Mouse (Mus musculus) myocyte (in vitro differentiated cells): Measurements from ENCODE around the gene E030025P04Rik. TPM values are rescaled to one million over a fixed set of nuclear protein-coding genes. Genes with fewer than 3 reads are reported as not detected.

Experiments used
- H3K27me3 ChIP-seq: one replicate; pipeline ENCODE4 v1.6.1; 2011; ENCODE audit not compliant: control insufficient read depth, insufficient read depth, insufficient read length
- H3K36me3 ChIP-seq: one replicate; pipeline ENCODE4 v1.6.1; 2011; ENCODE audit not compliant: control insufficient read depth, insufficient read depth
- H3K4me2 ChIP-seq: one replicate; pipeline ENCODE4 v1.6.1; 2011; ENCODE audit warnings: low read depth, control low read depth
- H3K4me3 ChIP-seq: one replicate; pipeline ENCODE4 v1.5.1; 2011; ENCODE audit warnings: mild to moderate bottlenecking, control low read depth, moderate library complexity
- H3K79me2 ChIP-seq: one replicate; pipeline ENCODE4 v1.6.1; 2011; ENCODE audit not compliant: control insufficient read depth, insufficient read depth
- H3ac ChIP-seq: one replicate; pipeline ENCODE4 v1.6.1; 2011; ENCODE audit not compliant: control insufficient read depth, insufficient read length
- CEBPB ChIP-seq: IDR thresholded peaks from 2 replicates; pipeline ENCODE4 v1.6.1; 2011; ENCODE audit warnings: mild to moderate bottlenecking, moderate library complexity; ENCODE audit not compliant: poor library complexity, insufficient read depth, severe bottlenecking
- E2F4 ChIP-seq: IDR thresholded peaks from one replicate; pipeline ENCODE4 v1.6.1; 2011; ENCODE audit warnings: mild to moderate bottlenecking, control low read depth, moderate library complexity; ENCODE audit not compliant: insufficient read depth
- MAX ChIP-seq: IDR thresholded peaks from one replicate; pipeline ENCODE4 v1.6.1; 2011; ENCODE audit warnings: low read depth, mild to moderate bottlenecking, control low read depth
- MYOD1 ChIP-seq, 3 experiments: IDR thresholded peaks; one replicate each; pipeline ENCODE4 v1.6.1; 2011; ENCODE audit warnings: control low read depth in 2 of 3, low read depth in 2 of 3, mild to moderate bottlenecking in 2 of 3, moderate library complexity in 1 of 3; ENCODE audit not compliant: insufficient read length in 2 of 3, control insufficient read depth in 1 of 3
- MYOG ChIP-seq, 3 experiments: IDR thresholded peaks; one replicate each; pipeline ENCODE4 v1.6.1; 2011; ENCODE audit warnings: control low read depth in 2 of 3, low read depth in 2 of 3, mild to moderate bottlenecking in 2 of 3; ENCODE audit not compliant: insufficient read length in 2 of 3, control insufficient read depth in 1 of 3, insufficient read depth in 1 of 3
- POLR2A ChIP-seq: IDR thresholded peaks from one replicate; pipeline ENCODE4 v1.6.1; 2011; ENCODE audit warnings: low read depth, mild to moderate bottlenecking, control low read depth, moderate library complexity; ENCODE audit not compliant: insufficient read length
- POLR2AphosphoS2 ChIP-seq: IDR thresholded peaks from one replicate; pipeline ENCODE4 v1.6.1; 2011; ENCODE audit warnings: low read depth, control low read depth; ENCODE audit not compliant: insufficient read length
- REST ChIP-seq: IDR thresholded peaks from one replicate; pipeline ENCODE4 v1.6.1; 2011; ENCODE audit warnings: mild to moderate bottlenecking, control low read depth, moderate library complexity; ENCODE audit not compliant: insufficient read depth, insufficient read length
- SRF ChIP-seq: IDR thresholded peaks from one replicate; pipeline ENCODE4 v1.6.1; 2011; ENCODE audit warnings: low read depth; ENCODE audit not compliant: control insufficient read depth, insufficient read length
- TCF12 ChIP-seq: IDR thresholded peaks from one replicate; pipeline ENCODE4 v1.6.1; 2011; ENCODE audit warnings: mild to moderate bottlenecking, control low read depth; ENCODE audit not compliant: poor library complexity, insufficient read depth, severe bottlenecking
- TCF3 ChIP-seq: IDR thresholded peaks from one replicate; pipeline ENCODE4 v1.6.1; 2011; ENCODE audit warnings: low read depth, control low read depth; ENCODE audit not compliant: insufficient read length
- USF1 ChIP-seq: IDR thresholded peaks from one replicate; pipeline ENCODE4 v1.6.1; 2011; ENCODE audit warnings: low read depth, mild to moderate bottlenecking, control low read depth, moderate library complexity
- polyA plus RNA-seq: library from polyadenylated mRNA; unstranded; fragments of >200 nt; fragmentation: generic; extraction: Trizol; gene quantifications from one replicate; pipeline ENCODE4 v1.2.1, GENCODE M21; 2012; ENCODE audit warnings: missing spikeins

The E030025P04Rik gene
- polyA plus RNA-seq, 1 experiment: not detected

GRCm38 (mm10) chr11:109109826-109110346 is 34.3 kb downstream of the E030025P04Rik start:
- Histone ChIP-seq H3K79me2 (no peaks in the 10 kb centered on the region), H3K4me2 (no peak overlapping the region), H3ac (no peak overlapping the region), H3K36me3 (no peaks in the 10 kb centered on the region), H3K4me3 (no peak overlapping the region), H3K27me3 (no peaks in the 10 kb centered on the region)
- TF ChIP-seq CEBPB (no peak), E2F4 (no peak), MYOD1 (IDR thresholded peaks at IDR 0.05; ENCODE audit: control insufficient read depth in 1 of 3, insufficient read length in 2 of 3, low read depth in 2 of 3) (no peak), MYOG (IDR thresholded peaks at IDR 0.05; ENCODE audit: control insufficient read depth in 1 of 3, insufficient read depth in 1 of 3, insufficient read length in 2 of 3, low read depth in 2 of 3) (no peak), POLR2A (no peak), TCF12 (no peak), USF1 (no peak), MAX (no peak), TCF3 (no peak), REST (no peak), POLR2AphosphoS2 (no peak), SRF (no peak)

DNA sequence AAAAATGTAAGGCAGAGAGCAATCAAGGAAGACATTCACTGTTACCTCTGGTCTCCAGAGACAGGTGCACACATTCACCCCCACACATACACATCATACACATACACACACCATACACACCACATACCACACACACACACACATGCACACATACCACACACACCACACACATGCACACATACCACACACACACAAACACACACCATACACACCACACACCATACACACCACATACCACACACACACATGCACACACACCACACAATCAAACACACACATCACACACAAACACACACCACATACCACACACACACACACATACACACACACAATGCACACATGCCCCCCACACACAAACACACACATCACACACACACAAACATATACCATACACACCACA is 35.1 kb downstream of the E030025P04Rik start:
- Histone ChIP-seq H3K4me3 (no peak overlapping the region), H3K79me2 (no peaks in the 10 kb centered on the region), H3K4me2 (no peak overlapping the region), H3K36me3 (no peaks in the 10 kb centered on the region), H3ac (no peak overlapping the region), H3K27me3 (no peaks in the 10 kb centered on the region)
- no peak for TF ChIP-seq POLR2A
- TF ChIP-seq USF1: no peak
- TF ChIP-seq MYOG (IDR thresholded peaks at IDR 0.05; ENCODE audit: control insufficient read depth in 1 of 3, insufficient read depth in 1 of 3, insufficient read length in 2 of 3, low read depth in 2 of 3): no peak
- no peak for TF ChIP-seq MYOD1 (IDR thresholded peaks at IDR 0.05; ENCODE audit: control insufficient read depth in 1 of 3, insufficient read length in 2 of 3, low read depth in 2 of 3)
- no peak for TF ChIP-seq TCF3
- TF ChIP-seq REST: no peak
- TF ChIP-seq MAX: no peak
- no peak for TF ChIP-seq E2F4
- TF ChIP-seq SRF: no peak
- TF ChIP-seq TCF12: no peak
- no peak for TF ChIP-seq POLR2AphosphoS2

GRCm38 (mm10) chr11:109107518-109108205 is 36.5 kb downstream of the E030025P04Rik start:
- H3K4me3 ChIP-seq: no peak overlapping the region
- H3K36me3 ChIP-seq: no peaks in the 10 kb centered on the region
- no peaks in the 10 kb centered on the region for H3K79me2 ChIP-seq
- H3K4me2 ChIP-seq: no peak overlapping the region
- H3K27me3 ChIP-seq: no peaks in the 10 kb centered on the region
- no peak for TF ChIP-seq USF1
- TF ChIP-seq POLR2AphosphoS2: no peak
- TF ChIP-seq MAX: no peak
- TF ChIP-seq MYOD1 (IDR thresholded peaks at IDR 0.05; ENCODE audit: control insufficient read depth in 1 of 3, insufficient read length in 2 of 3, low read depth in 2 of 3): no peak
- TF ChIP-seq SRF: no peak
- no peak for TF ChIP-seq POLR2A
- no peak for TF ChIP-seq MYOG (IDR thresholded peaks at IDR 0.05; ENCODE audit: control insufficient read depth in 1 of 3, insufficient read depth in 1 of 3, insufficient read length in 2 of 3, low read depth in 2 of 3)
- TF ChIP-seq E2F4: no peak
- no peak for TF ChIP-seq TCF12
- TF ChIP-seq REST: no peak
- H3ac ChIP-seq: no peak overlapping the region

GRCm38 (mm10) chr11:109106751-109107150 is 37.4 kb downstream of the E030025P04Rik start:
- H3K4me3 ChIP-seq: no peak overlapping the region
- H3K27me3 ChIP-seq: no peaks in the 10 kb centered on the region

DNA sequence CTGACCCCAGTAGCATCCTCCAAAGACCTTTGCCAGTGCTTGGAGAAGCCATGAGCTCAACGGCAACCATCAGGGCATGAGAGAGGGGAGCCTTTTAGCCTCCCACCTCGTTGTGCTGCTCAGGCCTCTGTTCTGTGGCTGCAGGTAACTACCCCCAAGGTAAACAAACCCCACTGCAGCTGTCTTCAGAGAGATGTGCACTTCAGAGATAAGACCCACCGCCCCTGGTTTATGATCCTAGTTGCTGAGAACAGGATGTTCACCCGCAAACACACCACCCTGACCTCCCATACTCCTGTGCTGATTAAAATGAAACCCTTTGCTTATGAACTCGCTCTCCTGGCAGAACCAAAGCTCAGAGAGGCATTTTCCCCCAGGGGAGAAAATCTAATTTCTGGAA is 38.0 kb downstream of the E030025P04Rik start:
- TF ChIP-seq MYOD1 (IDR thresholded peaks at IDR 0.05; ENCODE audit: control insufficient read depth in 1 of 3, insufficient read length in 2 of 3, low read depth in 2 of 3): no peak
- TF ChIP-seq TCF3: no peak
- no peak for TF ChIP-seq POLR2A
- TF ChIP-seq SRF: no peak
- no peak for TF ChIP-seq MYOG (IDR thresholded peaks at IDR 0.05; ENCODE audit: control insufficient read depth in 1 of 3, insufficient read depth in 1 of 3, insufficient read length in 2 of 3, low read depth in 2 of 3)
- TF ChIP-seq CEBPB: no peak
- no peak for TF ChIP-seq MAX
- TF ChIP-seq POLR2AphosphoS2: no peak
- no peak for TF ChIP-seq E2F4
- no peak for TF ChIP-seq USF1
- no peak for TF ChIP-seq TCF12
- no peak for TF ChIP-seq REST
- no peaks in the 10 kb centered on the region for H3K36me3 ChIP-seq

More at GRCm38 (mm10) chr11:109106751-109107150, 37.4 kb downstream of the E030025P04Rik start:
- no peak for TF ChIP-seq POLR2AphosphoS2
- Histone ChIP-seq H3K36me3 (no peaks in the 10 kb centered on the region), H3K79me2 (no peaks in the 10 kb centered on the region), H3ac (no peak overlapping the region), H3K4me2 (no peak overlapping the region)

More for the DNA sequence above, 38.0 kb downstream of the E030025P04Rik start:
- Histone ChIP-seq H3K27me3 (no peaks in the 10 kb centered on the region), H3K4me2 (no peak overlapping the region), H3K4me3 (no peak overlapping the region), H3ac (no peak overlapping the region), H3K79me2 (no peaks in the 10 kb centered on the region)
